In genomic region chr12:111907970-111908681, GRCm38 (mm10) we compare ENCODE assay signal across 8 mouse cellular contexts. TPM values are rescaled to one million over a fixed set of nuclear protein-coding genes. Genes with fewer than 3 reads are reported as not detected.
DNase-seq lines count a peak whose midpoint lies in the region; ATAC-seq lines count a peak whose summit lies in the region.

Gene Ppp1r13b, minus strand, starts transcription at chr12:111908110.

- H3K27ac ChIP-seq in heart, embryonic 12.5 days (ENCODE audit: poor library complexity, severe bottlenecking) = peak within 1 kb of the TSS; percentile 91
- peak within 1 kb of the TSS; percentile 87 for H3K27ac ChIP-seq in kidney, embryonic 16.5 days (ENCODE audit: low read length)

- WGBS in heart, embryonic 12.5 days = under 1% methylated on average over 80 of the region's 80 CpGs
- under 1% methylated on average over 62 of the region's 80 CpGs for WGBS in kidney, embryonic 16.5 days

- H3K36me3 ChIP-seq in erythroblast, embryonic 14.5 days (ENCODE audit: control insufficient read depth) = no peaks in the 10 kb centered on the region; the same call in 1 of the 2 replicates
- no peaks in the 10 kb centered on the region for H3K36me3 ChIP-seq in heart, embryonic 12.5 days
- no peaks in the 10 kb centered on the region for H3K36me3 ChIP-seq in kidney, embryonic 16.5 days (ENCODE audit: insufficient read depth, low read length)

- ATAC-seq in heart, embryonic 12.5 days (ENCODE audit: insufficient number of reproducible peaks, low FRiP score) = peak; percentile 99
- peak; percentile 97 for ATAC-seq in kidney, embryonic 16.5 days (ENCODE audit: low FRiP score, low TSS enrichment)

- H3K4me1 ChIP-seq in erythroblast, embryonic 14.5 days (ENCODE audit: control insufficient read depth) = peaks cover 37% of the 10 kb centered on the region
- H3K4me1 ChIP-seq in heart, embryonic 12.5 days (replicated peaks) = peaks cover 9% of the 10 kb centered on the region; the same call in 1 of the 2 replicates
- peaks cover 20% of the 10 kb centered on the region for H3K4me1 ChIP-seq in kidney, embryonic 16.5 days (ENCODE audit: insufficient read depth, low read length)

- peak within 1 kb of the TSS; percentile 90 for H3K4me3 ChIP-seq in erythroblast, embryonic 14.5 days (replicated peaks)
- H3K4me3 ChIP-seq in heart, embryonic 12.5 days = peak within 1 kb of the TSS; percentile 83
- peak within 1 kb of the TSS; percentile 81 for H3K4me3 ChIP-seq in kidney, embryonic 16.5 days (ENCODE audit: low read length)

- DNase-seq in CD4-positive helper T cell, adult 2 months (ENCODE audit: low read depth, low spot score) = peak; percentile 96
- DNase-seq in brain, embryonic 18.5 days (ENCODE audit: low read depth, low spot score) = peak; percentile 88
- peak; percentile 98 for DNase-seq in liver
- DNase-seq in monocyte, adult 2 months (ENCODE audit: low read depth in 1 of 2, low spot score in 2 of 2) = peak; percentile 40 to 69
- DNase-seq in spleen, postnatal 14 days (ENCODE audit: low spot score in 2 of 2) = peak; percentile 88 to 91

- H3K27me3 ChIP-seq in erythroblast, embryonic 14.5 days (ENCODE audit: control insufficient read depth) = peaks cover 35% of the 10 kb centered on the region
- peaks cover 5% of the 10 kb centered on the region; the same call in 1 of the 2 replicates for H3K27me3 ChIP-seq in heart, embryonic 12.5 days (replicated peaks)
- no peaks in the 10 kb centered on the region; the same call in 1 of the 2 replicates for H3K27me3 ChIP-seq in kidney, embryonic 16.5 days (ENCODE audit: insufficient read depth, low read length)

- H3K4me2 ChIP-seq in heart, embryonic 12.5 days = peak within 1 kb of the TSS; percentile 87
- H3K4me2 ChIP-seq in kidney, embryonic 16.5 days (replicated peaks; ENCODE audit: low read depth, low read length) = peak within 1 kb of the TSS; percentile 86

- H3K9ac ChIP-seq in heart, embryonic 12.5 days = peak within 1 kb of the TSS; percentile 91
- H3K9ac ChIP-seq in kidney, embryonic 16.5 days (replicated peaks; ENCODE audit: low read length) = peak within 1 kb of the TSS; percentile 83

- no peaks in the 10 kb centered on the region for H3K9me3 ChIP-seq in erythroblast, embryonic 14.5 days (ENCODE audit: control insufficient read depth, low read length)
- no peaks in the 10 kb centered on the region for H3K9me3 ChIP-seq in heart, embryonic 12.5 days (replicated peaks)
- H3K9me3 ChIP-seq in kidney, embryonic 16.5 days (ENCODE audit: low read length) = no peaks in the 10 kb centered on the region

RNA-seq across cellular contexts. Expression of gene Ppp1r13b, which starts in this region (rescaled TPM):
- 0.79 and 0.81 TPM in 2 replicates for polyA plus RNA-seq in erythroblast, embryonic 14.5 days (2012)
- 17.9 and 19.8 TPM in 2 replicates for polyA plus RNA-seq in heart, embryonic 12.5 days (2016; fragmentation: Nextera tagmentation; extraction: Ambion mirVana)
- polyA plus RNA-seq in kidney, embryonic 16.5 days (2015; fragmentation: Nextera tagmentation; extraction: Ambion mirVana) = 7.4 and 14.7 TPM in 2 replicates

Comparison
In these comparisons a context has a peak if more than half of its experiments do, and no peak if none do; other contexts are left out.
1. Peak in every context shown above with its lines: DNase-seq, ATAC-seq, H3K4me3 ChIP-seq and H3K27ac ChIP-seq.